Mouse (Mus musculus): Measurements from ENCODE around the gene Rapgef4. TPM values are rescaled to one million over a fixed set of nuclear protein-coding genes. Genes with fewer than 3 reads are reported as not detected.
A peak's percentile ranks its signal among the peaks of the same experiment; 100 is the strongest.

Gene Rapgef4
- polyA plus RNA-seq, 1 experiment from 2014 or later, result 18.3 TPM

DNA sequence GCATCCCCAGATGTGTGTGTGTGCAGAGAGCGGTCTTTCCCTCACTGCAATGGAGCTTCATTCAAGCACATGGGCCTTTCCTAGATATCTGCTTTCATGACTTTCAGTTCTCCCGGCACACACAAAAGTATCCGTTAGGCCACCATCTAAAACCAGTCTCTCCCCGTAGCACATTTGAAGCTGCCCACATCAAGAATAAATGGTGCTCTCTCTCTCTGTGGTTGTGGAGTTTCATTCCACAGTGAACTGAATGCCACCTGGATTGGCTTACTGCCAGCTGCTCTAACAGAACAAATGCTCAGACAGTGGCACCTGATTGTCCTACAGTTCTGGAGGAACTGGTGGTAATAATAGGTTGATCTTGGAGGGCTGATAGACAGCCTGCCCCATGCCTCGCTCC lies 224.8 kb downstream of the Rapgef4 start:
- no peaks in the 10 kb centered on the region for H3K27me3 ChIP-seq (ENCODE audit: control insufficient read depth, insufficient read depth, low read length)
- H3K27ac ChIP-seq (replicated peaks; ENCODE audit: low read depth, low read length), result no peak overlapping the region
- no peak overlapping the region for H3K9ac ChIP-seq (replicated peaks; ENCODE audit: low read length)
- ATAC-seq (ENCODE audit: low FRiP score, low TSS enrichment) (no peak), DNase-seq (no peak)
- no peaks in the 10 kb centered on the region for H3K36me3 ChIP-seq (ENCODE audit: control insufficient read depth, insufficient read depth, low read length)
- no peak overlapping the region for H3K4me3 ChIP-seq (replicated peaks; ENCODE audit: low read depth, low read length)
- no peak overlapping the region for H3K4me2 ChIP-seq (ENCODE audit: low read length)
- H3K4me1 ChIP-seq (ENCODE audit: control insufficient read depth, insufficient read depth, low read length), result no peaks in the 10 kb centered on the region
- WGBS, result 92% methylated on average over 5 of the region's 5 CpGs
- no peaks in the 10 kb centered on the region for H3K9me3 ChIP-seq (ENCODE audit: control insufficient read depth, low read length)

GRCm38 (mm10) chr2:72206530-72207248 lies 225.6 kb downstream of the Rapgef4 start:
- no peak for DNase-seq
- no peaks in the 10 kb centered on the region for H3K4me1 ChIP-seq (ENCODE audit: control insufficient read depth, insufficient read depth, low read length)
- H3K9ac ChIP-seq (replicated peaks; ENCODE audit: low read length), result no peak overlapping the region
- H3K27me3 ChIP-seq (ENCODE audit: control insufficient read depth, insufficient read depth, low read length), result no peaks in the 10 kb centered on the region
- no peak overlapping the region for H3K27ac ChIP-seq (replicated peaks; ENCODE audit: low read depth, low read length)
- no peaks in the 10 kb centered on the region for H3K9me3 ChIP-seq (ENCODE audit: control insufficient read depth, low read length)
- ATAC-seq (ENCODE audit: low FRiP score, low TSS enrichment), result no peak
- 88% methylated on average over 4 of the region's 4 CpGs for WGBS
- H3K4me2 ChIP-seq (ENCODE audit: low read length), result no peak overlapping the region
- no peaks in the 10 kb centered on the region for H3K36me3 ChIP-seq (ENCODE audit: control insufficient read depth, insufficient read depth, low read length)
- no peak overlapping the region for H3K4me3 ChIP-seq (replicated peaks; ENCODE audit: low read depth, low read length)

DNA sequence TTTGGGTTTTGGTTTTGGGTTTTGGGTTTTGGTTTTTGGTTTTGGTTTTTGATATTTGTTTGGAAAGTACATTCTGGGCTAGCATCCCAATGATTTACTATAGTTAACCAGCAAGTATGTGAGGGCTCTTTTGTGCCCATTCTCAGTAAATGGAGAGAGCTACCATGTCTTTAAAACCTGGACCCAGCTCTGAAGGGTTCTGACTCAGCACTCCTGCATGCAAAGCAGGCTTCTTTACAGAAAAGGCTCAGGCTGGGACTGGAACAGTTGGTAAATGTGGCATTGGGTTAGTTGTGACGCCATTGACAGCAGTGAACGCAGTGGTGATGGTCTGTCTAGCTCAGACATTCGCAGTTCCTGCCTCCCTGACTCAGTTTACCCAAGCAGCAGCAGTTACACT lies 236.3 kb downstream of the Rapgef4 start:
- H3K4me1 ChIP-seq (ENCODE audit: control insufficient read depth, insufficient read depth, low read length), result no peaks in the 10 kb centered on the region
- H3K9ac ChIP-seq (replicated peaks; ENCODE audit: low read length), result no peak overlapping the region
- H3K4me2 ChIP-seq (ENCODE audit: low read length), result no peak overlapping the region
- DNase-seq (no peak), ATAC-seq (ENCODE audit: low FRiP score, low TSS enrichment) (no peak)
- no peak overlapping the region for H3K27ac ChIP-seq (replicated peaks; ENCODE audit: low read depth, low read length)
- H3K27me3 ChIP-seq (ENCODE audit: control insufficient read depth, insufficient read depth, low read length), result no peaks in the 10 kb centered on the region
- no peak overlapping the region for H3K4me3 ChIP-seq (replicated peaks; ENCODE audit: low read depth, low read length)
- no peaks in the 10 kb centered on the region for H3K9me3 ChIP-seq (ENCODE audit: control insufficient read depth, low read length)
- no peaks in the 10 kb centered on the region for H3K36me3 ChIP-seq (ENCODE audit: control insufficient read depth, insufficient read depth, low read length)
- 76% methylated on average over 3 of the region's 3 CpGs for WGBS

- no peaks in the 10 kb centered on the region for H3K4me1 ChIP-seq (ENCODE audit: control insufficient read depth, insufficient read depth, low read length)
- 27% methylated on average over 3 of the region's 3 CpGs for WGBS
- peak; percentile 77 for DNase-seq
- no peak overlapping the region for H3K9ac ChIP-seq (replicated peaks; ENCODE audit: low read length)
- H3K4me2 ChIP-seq (ENCODE audit: low read length), result no peak overlapping the region
- no peak overlapping the region for H3K4me3 ChIP-seq (replicated peaks; ENCODE audit: low read depth, low read length)
- no peak for ATAC-seq (ENCODE audit: low FRiP score, low TSS enrichment)
- no peaks in the 10 kb centered on the region for H3K9me3 ChIP-seq (ENCODE audit: control insufficient read depth, low read length)
- H3K36me3 ChIP-seq (ENCODE audit: control insufficient read depth, insufficient read depth, low read length), result no peaks in the 10 kb centered on the region
- no peaks in the 10 kb centered on the region for H3K27me3 ChIP-seq (ENCODE audit: control insufficient read depth, insufficient read depth, low read length)
- no peak overlapping the region for H3K27ac ChIP-seq (replicated peaks; ENCODE audit: low read depth, low read length)
Measured at GRCm38 (mm10) chr2:72219921-72220320, 238.9 kb downstream of the Rapgef4 start.

GRCm38 (mm10) chr2:72221283-72221682 lies 240.2 kb downstream of the Rapgef4 start:
- no peak for ATAC-seq (ENCODE audit: low FRiP score, low TSS enrichment)
- Histone ChIP-seq H3K27ac (replicated peaks; ENCODE audit: low read depth, low read length) (no peak overlapping the region), H3K36me3 (ENCODE audit: control insufficient read depth, insufficient read depth, low read length) (no peaks in the 10 kb centered on the region), H3K4me1 (ENCODE audit: control insufficient read depth, insufficient read depth, low read length) (no peaks in the 10 kb centered on the region), H3K4me2 (ENCODE audit: low read length) (no peak overlapping the region), H3K9me3 (ENCODE audit: control insufficient read depth, low read length) (no peaks in the 10 kb centered on the region), H3K9ac (replicated peaks; ENCODE audit: low read length) (no peak overlapping the region), H3K27me3 (ENCODE audit: control insufficient read depth, insufficient read depth, low read length) (no peaks in the 10 kb centered on the region), H3K4me3 (replicated peaks; ENCODE audit: low read depth, low read length) (no peak overlapping the region)
- WGBS, result 91% methylated on average over 11 of the region's 11 CpGs
- DNase-seq, result no peak

GRCm38 (mm10) chr2:72221706-72222105 lies 240.7 kb downstream of the Rapgef4 start:
- ATAC-seq (ENCODE audit: low FRiP score, low TSS enrichment) (no peak), DNase-seq (no peak)
- Histone ChIP-seq H3K9ac (replicated peaks; ENCODE audit: low read length) (no peak overlapping the region), H3K4me3 (replicated peaks; ENCODE audit: low read depth, low read length) (no peak overlapping the region), H3K36me3 (ENCODE audit: control insufficient read depth, insufficient read depth, low read length) (no peaks in the 10 kb centered on the region), H3K27me3 (ENCODE audit: control insufficient read depth, insufficient read depth, low read length) (no peaks in the 10 kb centered on the region), H3K4me2 (ENCODE audit: low read length) (no peak overlapping the region), H3K27ac (replicated peaks; ENCODE audit: low read depth, low read length) (no peak overlapping the region), H3K4me1 (ENCODE audit: control insufficient read depth, insufficient read depth, low read length) (no peaks in the 10 kb centered on the region), H3K9me3 (ENCODE audit: control insufficient read depth, low read length) (no peaks in the 10 kb centered on the region)
- WGBS, result 55% methylated on average over 7 of the region's 7 CpGs

DNA sequence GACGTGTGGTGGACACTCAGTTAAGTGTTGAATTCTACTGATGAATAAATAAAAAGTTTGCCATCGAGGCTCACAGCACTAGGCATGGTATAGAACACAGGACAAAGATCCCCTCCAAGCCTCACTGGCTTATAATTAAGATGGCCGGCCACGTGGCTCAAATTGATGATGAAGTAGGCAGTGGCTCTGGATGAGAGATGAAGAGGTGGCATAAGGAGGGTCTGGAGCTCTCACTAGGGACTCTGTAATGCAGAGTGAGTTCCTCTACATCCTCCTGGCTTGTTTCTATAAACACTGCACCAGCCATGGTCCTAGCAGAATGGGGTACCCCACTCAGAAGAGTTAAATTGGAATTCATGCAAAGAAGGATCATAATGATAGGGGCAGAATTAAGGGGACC lies 241.2 kb downstream of the Rapgef4 start:
- Histone ChIP-seq H3K4me3 (replicated peaks; ENCODE audit: low read depth, low read length) (no peak overlapping the region), H3K4me1 (ENCODE audit: control insufficient read depth, insufficient read depth, low read length) (no peaks in the 10 kb centered on the region)
- DNase-seq, result no peak

GRCm38 (mm10) chr2:72222736-72223455 lies 241.9 kb downstream of the Rapgef4 start:
- no peak for DNase-seq
- no peak for ATAC-seq (ENCODE audit: low FRiP score, low TSS enrichment)
- Histone ChIP-seq H3K4me3 (replicated peaks; ENCODE audit: low read depth, low read length) (no peak overlapping the region), H3K9me3 (ENCODE audit: control insufficient read depth, low read length) (no peaks in the 10 kb centered on the region), H3K27me3 (ENCODE audit: control insufficient read depth, insufficient read depth, low read length) (no peaks in the 10 kb centered on the region), H3K4me2 (ENCODE audit: low read length) (no peak overlapping the region), H3K27ac (replicated peaks; ENCODE audit: low read depth, low read length) (no peak overlapping the region), H3K4me1 (ENCODE audit: control insufficient read depth, insufficient read depth, low read length) (no peaks in the 10 kb centered on the region), H3K36me3 (ENCODE audit: control insufficient read depth, insufficient read depth, low read length) (no peaks in the 10 kb centered on the region), H3K9ac (replicated peaks; ENCODE audit: low read length) (no peak overlapping the region)
- WGBS, result 87% methylated on average over 16 of the region's 16 CpGs

More for the DNA sequence above, 241.2 kb downstream of the Rapgef4 start:
- no peaks in the 10 kb centered on the region for H3K9me3 ChIP-seq (ENCODE audit: control insufficient read depth, low read length)
- H3K27ac ChIP-seq (replicated peaks; ENCODE audit: low read depth, low read length), result no peak overlapping the region
- no peak overlapping the region for H3K9ac ChIP-seq (replicated peaks; ENCODE audit: low read length)
- ATAC-seq (ENCODE audit: low FRiP score, low TSS enrichment), result no peak
- WGBS, result 88% methylated on average over 4 of the region's 4 CpGs
- H3K4me2 ChIP-seq (ENCODE audit: low read length), result no peak overlapping the region
- no peaks in the 10 kb centered on the region for H3K27me3 ChIP-seq (ENCODE audit: control insufficient read depth, insufficient read depth, low read length)
- H3K36me3 ChIP-seq (ENCODE audit: control insufficient read depth, insufficient read depth, low read length), result no peaks in the 10 kb centered on the region

DNA sequence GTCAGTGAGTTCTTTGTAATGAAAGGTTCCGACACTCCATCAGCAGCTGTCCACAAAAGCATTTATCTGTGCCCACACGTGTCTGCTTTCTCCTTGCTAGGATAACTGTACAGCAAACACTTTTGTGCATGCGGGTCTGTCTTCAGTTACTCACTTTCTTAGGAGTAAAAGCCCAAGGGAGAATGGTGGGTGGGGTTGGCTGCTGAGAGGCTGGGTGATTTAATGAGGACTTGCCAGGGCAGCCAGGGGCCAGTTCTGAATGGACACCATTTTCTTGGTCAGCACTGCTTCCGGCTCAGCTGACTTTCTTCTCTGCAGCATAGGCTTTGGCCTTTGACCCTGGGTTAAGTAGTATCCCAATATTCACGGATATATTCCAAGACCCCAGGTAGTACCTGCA lies 242.4 kb downstream of the Rapgef4 start:
- Histone ChIP-seq H3K27me3 (ENCODE audit: control insufficient read depth, insufficient read depth, low read length) (no peaks in the 10 kb centered on the region), H3K4me2 (ENCODE audit: low read length) (no peak overlapping the region), H3K27ac (replicated peaks; ENCODE audit: low read depth, low read length) (no peak overlapping the region), H3K9me3 (ENCODE audit: control insufficient read depth, low read length) (no peaks in the 10 kb centered on the region), H3K4me3 (replicated peaks; ENCODE audit: low read depth, low read length) (no peak overlapping the region), H3K4me1 (ENCODE audit: control insufficient read depth, insufficient read depth, low read length) (no peaks in the 10 kb centered on the region), H3K9ac (replicated peaks; ENCODE audit: low read length) (no peak overlapping the region), H3K36me3 (ENCODE audit: control insufficient read depth, insufficient read depth, low read length) (no peaks in the 10 kb centered on the region)
- WGBS, result 72% methylated on average over 5 of the region's 5 CpGs
- DNase-seq, result no peak
- ATAC-seq (ENCODE audit: low FRiP score, low TSS enrichment), result no peak

Measured in midbrain, embryonic 14.5 days (tissue).